Mouse (Mus musculus) stomach, postnatal 0 days (tissue): ENCODE measurements around the gene Reep3.

Experiments used
- CTCF ChIP-seq: IDR thresholded peaks from 2 replicates; pipeline ENCODE4 v1.5.1; 2016; ENCODE audit warnings: antibody characterized with exemption, low read depth, mild to moderate bottlenecking, moderate library complexity
- EP300 ChIP-seq: optimal IDR thresholded peaks from 2 replicates; pipeline ENCODE3; 2016; ENCODE audit warnings: antibody characterized with exemption

GRCm38 (mm10) chr10:67003743-67004526, 92.8 kb downstream of the Reep3 start:
- TF ChIP-seq CTCF, result 0 out of 2 replicates have a peak, but pooled peaks have one; percentile 4
- TF ChIP-seq EP300, result no peak
